Mouse (Mus musculus) mouse embryonic stem cell (cell line): ENCODE measurements around the gene Anks6.
"Not testable (repeated sequence)": the region's sequence is repeated elsewhere in the genome, so short reads cannot be mapped to it uniquely, and the experiment has no call there.

Source experiments
- in situ Hi-C, 2 experiments: fragments of 300-500 bp; cut with MboI; formaldehyde crosslinking; loops; 1 replicate in 1 of 2; 3 replicates in 1 of 2; pipeline ENCODE4 v1.14.3; 2019 to 2020; ENCODE audit warnings: low sequenced_read_pairs in 2 of 2, low pct_unique_long_range_greater_than_20kb in 1 of 2, mixed read lengths in 1 of 2; ENCODE audit not compliant: unreplicated experiment in 1 of 2

Anks6 gene

DNA sequence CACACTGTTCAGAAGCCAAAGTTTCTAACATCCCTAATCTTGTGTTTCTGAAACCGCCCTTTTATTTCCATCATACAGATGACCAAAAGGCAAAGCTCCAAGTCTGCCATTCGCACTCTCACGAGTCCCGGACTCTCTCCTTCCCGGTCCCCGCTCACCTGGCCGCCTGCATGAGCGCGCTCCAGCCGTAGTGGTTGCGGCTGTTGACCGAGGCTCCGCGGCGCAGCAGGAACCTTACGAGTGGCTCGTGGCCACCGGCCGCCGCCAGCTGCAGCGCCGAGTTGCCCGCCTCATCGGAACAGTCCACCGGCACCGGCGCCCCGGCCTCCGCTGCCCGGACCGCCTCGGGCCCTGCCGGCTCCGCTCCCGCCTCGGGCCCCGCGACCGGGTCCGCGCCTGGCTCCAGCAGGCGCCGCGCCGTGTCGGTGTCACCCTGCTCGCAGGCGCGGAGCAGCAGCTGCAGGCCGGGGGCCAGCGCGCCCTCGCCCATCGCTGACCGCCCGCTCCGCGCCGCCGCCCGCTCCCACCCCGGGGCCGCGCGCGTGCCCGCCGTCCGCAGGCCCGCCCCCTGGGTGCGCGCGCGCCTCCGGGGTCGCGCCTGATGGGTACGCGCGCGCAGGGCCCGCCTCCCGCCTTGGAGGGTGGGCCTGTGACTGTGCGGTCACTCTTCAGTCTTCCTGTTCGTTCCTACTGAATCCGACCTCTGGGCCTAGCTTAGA, at the start of gene Anks6:
Gene Anks6, minus strand, starts transcription at position 637 of the 719 bp plus-strand sequence.
- in situ Hi-C loops, result no loop called here

DNA sequence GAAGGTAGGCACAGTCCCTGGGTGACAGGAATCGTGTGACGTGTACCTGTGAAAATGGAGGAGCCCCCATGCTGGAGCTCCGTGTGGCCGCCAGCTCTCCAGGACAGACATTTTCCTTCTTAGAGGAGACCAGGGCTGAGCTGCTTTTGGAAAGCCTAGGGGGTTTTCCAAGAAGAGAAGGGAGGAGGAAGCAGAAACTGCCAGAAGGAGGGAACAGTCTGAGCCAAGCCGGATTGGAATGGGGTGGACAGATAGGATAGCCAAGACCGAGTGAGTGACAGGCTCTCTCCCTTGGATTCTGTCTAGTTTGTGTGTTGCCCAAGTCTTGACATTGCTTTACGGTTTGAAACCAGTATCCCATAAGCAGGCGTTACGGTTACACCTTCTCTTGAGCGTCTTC, 46.3 kb upstream of the Anks6 start:
- in situ Hi-C loops, result no loop called here

DNA sequence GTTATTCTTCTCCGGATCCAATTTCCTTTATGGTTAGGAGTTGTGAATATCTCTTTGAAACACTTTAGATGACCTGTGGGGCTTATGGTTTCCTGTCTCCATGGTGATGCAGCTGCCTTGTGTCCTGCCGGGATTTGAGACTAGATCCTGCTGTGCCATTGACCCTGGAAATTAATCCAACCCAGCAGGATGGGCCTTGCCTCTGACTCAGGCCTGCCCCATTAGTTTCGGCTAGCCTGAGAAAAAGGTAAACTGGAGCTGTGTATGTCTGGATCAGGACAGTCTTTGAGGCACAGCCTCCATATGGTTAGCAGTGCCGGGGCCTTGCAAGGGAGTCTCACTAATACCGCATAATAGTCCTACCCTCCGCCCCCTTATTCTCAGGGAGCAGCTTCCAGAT, 36.4 kb upstream of the Anks6 start:
- in situ Hi-C loops, result no loop called here

DNA sequence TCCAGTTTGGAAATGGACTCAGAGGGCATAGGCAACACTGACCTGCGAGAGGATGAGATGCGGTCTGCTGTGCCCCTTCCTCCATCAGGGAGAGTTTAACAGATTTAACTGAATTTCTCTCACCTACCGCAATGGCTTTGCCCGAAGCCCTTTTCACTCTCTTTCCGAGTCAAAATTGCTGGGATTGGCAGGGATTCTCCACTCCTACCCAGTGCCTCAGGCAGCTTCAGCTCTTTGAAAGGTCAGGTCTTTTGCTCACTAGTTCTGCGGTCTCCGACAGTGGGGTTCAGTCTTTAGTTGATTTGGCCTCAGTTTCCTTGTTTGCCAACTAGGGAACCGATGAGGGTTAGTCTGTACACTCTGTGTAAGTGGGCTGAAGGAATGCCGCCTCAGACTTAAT, 35.9 kb upstream of the Anks6 start:
- in situ Hi-C loops, result no loop called here

DNA sequence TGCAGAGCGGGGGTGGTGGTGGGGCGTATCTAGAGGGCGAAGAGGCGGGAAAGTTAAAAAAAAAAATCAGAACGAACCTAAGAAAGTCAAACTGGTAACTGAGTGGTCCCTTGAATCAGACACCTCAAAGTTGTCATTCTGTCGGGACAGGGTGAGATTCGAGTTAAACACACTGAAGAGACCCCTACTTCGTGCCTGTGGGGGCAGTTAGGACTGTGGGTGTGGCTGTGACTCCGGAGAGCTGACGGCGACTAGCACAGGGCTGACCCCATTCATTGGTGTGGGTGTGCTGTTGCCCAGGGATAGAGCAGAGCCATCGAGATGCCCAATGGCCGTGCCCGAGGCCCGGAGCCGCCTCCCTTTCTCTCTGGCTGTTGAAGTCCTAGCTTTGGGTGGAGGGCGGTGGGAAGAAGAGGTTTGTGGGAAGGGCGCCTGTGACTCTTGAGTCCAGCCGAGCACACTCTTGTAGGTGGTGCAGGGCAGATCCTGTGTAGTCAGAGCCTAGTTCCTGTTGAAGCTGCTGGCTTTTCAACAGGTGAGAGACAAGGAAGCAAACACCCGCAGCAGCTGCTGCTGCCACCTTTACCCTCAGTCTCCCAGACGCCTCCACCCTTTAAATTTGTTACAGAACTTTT, 35.3 kb upstream of the Anks6 start:
- in situ Hi-C loops, result no loop called here

DNA sequence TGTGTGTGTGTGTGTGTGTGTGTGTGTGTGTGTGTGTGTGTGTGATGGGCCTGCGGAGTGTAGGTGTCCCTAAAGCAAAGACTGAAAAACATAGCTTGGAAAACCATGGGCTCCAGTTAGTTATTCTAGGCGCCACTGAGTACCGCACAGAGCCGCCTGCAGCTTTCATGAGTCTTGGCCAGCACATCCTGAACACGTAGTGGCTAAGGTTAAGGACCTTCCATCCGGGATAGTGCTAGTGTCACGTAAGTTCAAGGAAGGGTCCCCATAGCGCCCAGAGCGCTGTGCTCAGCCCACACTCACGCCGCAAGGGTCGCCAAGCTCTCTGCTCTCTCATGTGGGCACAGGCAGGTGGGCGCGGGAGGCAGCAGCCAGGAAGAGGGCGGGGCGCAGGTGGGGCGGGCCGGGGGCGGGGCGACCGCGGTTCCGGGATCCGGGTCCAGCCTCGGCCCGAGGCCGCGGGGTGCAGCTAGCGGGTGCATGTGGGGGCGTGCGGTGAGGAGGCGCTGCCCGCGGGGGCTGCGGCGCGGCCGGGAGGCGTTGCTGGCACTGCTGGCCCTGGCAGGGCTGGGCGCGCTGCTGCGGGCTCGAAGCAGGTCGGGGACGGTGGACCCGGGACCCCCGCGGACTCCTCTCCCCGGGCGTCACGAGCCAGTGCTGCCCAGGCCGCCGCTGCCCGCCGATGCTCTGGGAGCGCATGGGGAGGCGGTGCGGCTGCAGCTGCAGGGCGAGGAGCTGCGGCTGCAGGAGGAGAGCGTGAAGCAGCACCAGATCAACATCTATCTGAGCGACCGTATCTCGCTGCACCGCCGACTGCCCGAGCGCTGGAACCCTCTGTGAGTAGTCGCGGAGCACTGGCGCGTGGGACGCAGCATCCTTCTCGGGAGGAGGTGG, 34.5 kb upstream of the Anks6 start, which contains the start of gene Galnt12:
Gene Galnt12, plus strand, starts transcription at position 417 of the 894 bp plus-strand sequence.
- in situ Hi-C loops, result no loop called here

DNA sequence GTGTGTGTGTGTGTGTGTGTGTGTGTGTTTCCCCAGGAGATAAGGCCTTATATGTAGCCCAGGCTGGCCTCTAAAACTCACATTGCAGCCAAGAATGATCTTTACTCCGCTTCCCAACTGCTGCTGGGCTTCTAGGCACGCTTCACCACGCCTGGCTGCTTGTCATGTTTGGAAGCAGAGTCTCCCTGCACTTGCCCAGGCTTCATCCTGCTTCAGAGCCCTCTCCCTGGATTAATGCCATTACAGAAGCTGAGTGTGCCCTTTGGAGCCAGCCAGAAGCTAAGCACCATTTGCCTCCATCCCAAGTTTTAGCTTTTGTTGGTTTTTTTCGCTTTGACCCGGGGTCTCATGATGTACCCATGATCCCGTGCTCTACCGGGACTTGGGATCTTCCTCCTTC, 31.4 kb upstream of the Anks6 start:
- in situ Hi-C loops, result no loop called here

DNA sequence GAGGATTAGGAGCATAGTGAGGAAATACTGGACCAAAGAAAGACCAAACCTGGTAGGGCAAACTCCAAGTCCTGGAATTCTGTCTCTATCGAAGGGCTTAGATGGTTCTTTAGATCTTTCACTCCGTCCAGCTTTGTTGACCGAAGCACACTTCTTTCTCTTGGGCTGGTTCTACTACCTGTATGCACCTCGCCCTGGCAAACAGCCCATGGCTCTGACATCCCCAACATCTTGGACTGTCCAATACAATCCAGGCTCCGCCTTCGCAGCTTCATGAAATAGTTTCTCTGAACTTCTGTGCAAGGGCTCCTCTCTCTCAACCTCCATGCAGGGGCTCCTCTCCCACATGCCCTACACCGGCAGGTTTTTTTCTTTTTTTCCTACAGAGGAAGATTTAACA, 26.6 kb upstream of the Anks6 start:
- in situ Hi-C loops, result no loop called here

DNA sequence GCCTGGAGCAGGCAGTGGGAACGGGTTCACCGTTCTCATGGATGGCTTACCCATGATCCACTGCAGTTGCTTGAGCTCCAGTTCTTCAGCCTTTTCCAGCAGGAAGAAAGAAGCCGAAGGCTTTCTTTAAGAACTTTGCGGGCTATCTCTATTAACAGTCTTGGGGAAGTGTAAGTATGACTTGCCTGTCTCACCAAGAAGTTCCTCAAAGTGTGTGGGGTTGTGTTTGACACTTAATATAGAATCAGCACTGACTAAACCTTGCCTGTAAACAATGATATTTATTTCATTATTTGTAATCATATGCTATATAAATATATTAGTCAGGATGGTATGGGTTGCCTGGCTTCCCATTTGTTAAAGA, 23.4 kb upstream of the Anks6 start:
- in situ Hi-C loops, result no loop called here

DNA sequence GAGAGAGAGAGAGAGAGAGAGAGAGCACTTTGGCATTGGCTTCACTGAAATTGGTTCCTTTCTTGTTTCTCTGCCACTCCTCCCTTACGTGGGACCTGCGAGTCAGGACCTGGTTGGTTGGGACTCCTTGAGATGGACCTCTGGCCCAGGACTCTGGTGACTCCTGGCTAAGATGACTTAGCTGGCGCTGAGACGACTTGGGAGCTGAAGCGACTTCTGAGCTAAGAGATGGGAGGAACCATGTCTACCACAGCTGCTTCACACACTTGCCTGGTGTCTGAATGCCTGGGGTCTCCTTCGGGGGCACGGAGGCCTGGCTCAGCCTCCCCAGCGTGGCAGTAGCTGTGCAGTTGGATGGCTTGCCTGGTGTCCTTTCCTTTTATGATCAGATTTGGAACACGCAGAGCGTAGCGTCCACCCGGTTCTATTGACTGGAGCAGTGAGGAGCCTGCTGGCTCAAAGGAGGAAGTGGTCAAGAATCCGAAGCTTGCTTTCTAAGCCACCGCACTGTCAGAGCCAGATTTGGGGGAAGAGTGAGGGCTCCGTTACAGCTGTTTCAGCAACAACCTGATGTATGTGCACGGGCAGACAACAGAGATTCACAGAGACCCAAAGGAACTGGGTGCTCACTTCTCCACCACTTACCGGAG, 22.9 kb upstream of the Anks6 start:
- in situ Hi-C loops, result no loop called here

DNA sequence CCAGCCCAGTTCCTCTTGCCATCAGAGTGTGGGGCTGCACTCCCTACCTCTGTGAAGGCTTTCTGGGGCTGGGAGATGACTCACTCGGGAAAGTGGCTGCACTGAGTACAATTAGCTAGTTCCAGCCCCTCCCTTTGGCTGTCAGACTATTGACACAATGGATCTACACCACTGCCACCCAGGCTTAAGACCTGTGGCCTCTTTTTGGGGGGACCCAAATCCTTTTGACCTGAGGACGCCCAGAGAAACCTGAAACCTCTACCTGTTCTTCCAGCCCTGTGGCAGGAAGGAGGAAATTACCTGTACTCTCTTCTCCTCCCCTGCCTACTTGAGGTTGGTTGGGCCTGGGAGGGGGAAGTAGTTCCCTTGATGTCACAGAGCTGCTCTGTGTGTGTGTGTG, 17.8 kb upstream of the Anks6 start:
- in situ Hi-C loops, result no loop called here

DNA sequence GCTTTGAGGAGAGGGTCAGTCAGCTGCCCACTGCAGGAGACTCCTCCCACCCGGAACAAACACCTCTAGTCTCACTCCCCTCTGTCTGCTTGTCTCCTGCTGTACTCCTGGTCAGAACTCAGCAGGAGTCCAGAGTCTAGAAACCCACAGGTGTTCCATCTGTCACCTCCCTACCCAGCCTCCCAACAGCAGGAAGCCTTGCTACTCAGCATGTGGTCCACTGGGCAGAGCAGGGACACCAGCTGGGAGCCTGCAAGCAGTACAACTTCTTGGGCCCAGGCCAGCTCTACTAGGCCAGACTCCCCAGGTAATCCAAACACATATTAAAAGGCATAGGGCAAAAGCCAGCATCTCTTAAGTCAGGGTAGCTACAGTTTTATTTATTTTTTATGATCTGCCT, 3.7 kb upstream of the Anks6 start:
- in situ Hi-C loops, result no loop called here

DNA sequence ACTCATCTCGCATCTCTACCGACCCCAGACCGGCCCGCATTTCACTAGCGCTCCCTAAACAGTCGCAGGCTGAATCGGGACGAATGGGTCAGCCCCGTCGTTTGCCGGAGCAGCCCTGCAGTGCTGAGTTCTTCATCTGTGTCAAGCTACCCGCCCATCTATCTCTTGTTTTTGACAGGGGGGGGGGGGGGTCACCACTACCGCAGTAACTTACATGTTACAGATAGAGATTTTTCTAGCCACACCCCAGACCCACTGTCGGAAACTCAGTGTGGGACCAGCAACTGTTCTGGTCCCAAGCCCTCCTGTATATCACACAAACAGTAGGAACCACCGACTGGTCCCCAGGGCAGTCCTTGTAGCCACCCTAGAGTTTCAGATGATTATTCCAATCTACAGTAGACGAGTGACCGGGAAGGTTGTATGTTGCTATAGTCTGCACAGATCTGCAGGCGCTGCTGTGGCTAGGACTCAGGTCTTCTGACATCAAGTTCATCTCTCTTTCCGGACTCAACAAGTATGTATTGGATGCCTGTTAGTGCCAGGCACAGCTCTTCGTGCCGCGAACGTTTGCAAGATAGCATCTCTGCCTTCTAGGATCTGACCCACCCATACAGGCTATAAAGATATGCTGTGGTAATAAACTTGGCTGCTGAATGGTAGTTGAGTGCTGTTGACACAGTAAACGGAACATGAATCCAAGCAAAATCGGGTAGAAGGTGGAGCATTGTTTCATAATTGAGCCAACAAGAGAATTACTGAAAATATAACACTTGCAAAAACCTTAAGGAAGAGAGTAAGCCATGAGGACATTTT, 491 bp upstream of the Anks6 start:
- in situ Hi-C loops, result no loop called here

DNA sequence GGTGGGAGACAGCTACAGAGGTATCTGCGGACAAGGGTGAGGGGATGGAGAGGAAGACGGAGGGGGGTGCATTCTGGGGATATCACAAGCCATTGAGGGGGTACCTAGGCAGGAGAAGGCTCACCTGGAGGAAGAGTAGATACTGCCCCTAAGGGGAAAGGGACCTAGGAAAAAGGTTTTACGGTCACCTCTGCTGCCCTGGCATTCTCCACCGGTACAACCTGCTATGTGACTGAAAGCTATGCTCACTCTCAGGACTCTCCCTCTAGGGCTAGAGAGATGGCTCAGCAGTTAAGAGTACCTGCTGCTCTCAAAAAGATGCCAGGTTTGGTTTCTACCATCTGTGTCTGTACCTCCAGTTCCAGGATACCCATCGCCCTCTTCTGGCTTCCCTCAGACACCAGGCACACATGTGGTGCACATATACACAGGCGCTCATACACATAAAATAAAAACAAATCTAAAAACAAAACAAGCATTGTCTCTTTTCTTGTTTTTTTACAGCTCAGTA, 1.6 kb downstream of the Anks6 start:
- in situ Hi-C loops, result no loop called here

DNA sequence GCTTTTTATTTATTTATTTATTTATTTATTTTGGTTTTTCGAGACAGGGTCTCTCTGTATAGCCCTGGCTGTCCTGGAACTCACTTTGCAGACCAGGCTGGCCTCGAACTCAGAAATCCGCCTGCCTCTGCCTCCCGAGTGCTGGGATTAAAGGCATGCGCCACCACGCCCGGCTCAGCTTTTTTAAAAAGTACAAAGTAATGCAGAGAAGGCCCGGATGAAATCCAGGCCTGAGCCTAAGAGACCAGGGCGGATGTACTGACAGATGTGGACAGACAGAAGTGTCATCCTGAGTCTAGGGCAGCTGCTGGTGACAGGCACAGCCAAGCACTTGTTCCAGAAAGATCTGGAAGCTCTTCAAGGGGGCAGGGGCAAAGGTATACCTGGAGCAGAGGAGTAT, 2.1 kb downstream of the Anks6 start:
- in situ Hi-C loops, result not testable (repeated sequence)

DNA sequence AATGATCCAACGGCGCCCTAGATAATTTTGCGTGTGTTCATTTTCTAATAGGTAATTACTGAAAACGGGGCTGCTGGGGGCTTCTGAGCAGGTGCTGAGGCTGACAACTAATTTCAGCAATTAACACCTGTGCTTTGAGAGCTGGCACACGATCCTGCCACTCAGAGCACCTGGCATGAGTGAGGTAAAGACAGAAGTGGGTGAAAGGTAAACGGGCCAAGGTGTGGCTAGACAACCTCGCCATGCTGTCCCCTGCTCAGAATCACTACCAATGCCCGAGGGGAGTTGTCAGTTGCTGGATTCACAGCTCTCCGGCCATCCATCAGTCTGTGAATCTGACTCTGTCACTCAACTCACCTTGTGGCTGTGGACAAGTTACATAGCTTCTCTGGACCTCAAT, 5.3 kb downstream of the Anks6 start:
- in situ Hi-C loops, result no loop called here

DNA sequence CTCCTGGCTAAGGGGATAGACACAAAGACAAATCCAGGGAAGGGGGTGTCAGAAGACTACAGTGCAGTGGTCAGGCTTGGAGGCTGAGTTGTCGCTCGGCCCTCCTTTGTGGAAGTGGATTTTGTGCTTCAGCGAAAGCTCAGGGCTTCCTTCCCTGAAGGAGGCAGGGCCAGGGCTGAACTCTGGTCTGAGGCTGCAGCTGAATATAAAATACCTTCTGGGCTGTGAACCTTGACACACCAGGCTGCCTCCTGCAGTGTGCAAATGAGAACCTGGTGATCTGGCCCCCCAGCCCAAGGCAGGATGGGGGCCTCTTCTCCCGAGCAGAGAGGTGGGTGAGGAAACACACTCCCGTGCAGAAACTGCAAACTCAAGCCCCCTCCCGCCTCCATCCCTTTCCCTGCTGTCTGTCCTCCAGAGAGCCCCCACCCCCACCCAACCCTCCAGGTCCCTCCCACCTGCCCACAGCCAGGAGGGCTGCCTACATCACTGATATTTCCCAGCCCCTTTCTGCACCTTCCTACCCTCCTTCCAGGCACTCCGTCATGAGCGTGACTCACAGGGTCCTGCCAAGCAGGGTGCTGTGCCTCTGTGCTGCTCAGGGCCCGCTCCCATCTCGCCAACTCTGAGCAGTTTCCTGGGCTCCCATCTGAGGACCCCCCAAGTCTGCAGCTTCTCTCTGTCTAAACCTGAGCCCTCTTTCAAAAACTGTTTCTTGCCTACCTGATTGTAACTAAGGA, 6.4 kb downstream of the Anks6 start:
- in situ Hi-C loops, result no loop called here
